Mouse (Mus musculus): ENCODE measurements around the gene Cad. TPM values are rescaled to one million over a fixed set of nuclear protein-coding genes. Genes with fewer than 3 reads are reported as not detected.
A peak's percentile ranks its signal among the peaks of the same experiment; 100 is the strongest.

Cad gene
- polyA plus RNA-seq, 1 experiment from 2014 or later, result 4.2 TPM

DNA sequence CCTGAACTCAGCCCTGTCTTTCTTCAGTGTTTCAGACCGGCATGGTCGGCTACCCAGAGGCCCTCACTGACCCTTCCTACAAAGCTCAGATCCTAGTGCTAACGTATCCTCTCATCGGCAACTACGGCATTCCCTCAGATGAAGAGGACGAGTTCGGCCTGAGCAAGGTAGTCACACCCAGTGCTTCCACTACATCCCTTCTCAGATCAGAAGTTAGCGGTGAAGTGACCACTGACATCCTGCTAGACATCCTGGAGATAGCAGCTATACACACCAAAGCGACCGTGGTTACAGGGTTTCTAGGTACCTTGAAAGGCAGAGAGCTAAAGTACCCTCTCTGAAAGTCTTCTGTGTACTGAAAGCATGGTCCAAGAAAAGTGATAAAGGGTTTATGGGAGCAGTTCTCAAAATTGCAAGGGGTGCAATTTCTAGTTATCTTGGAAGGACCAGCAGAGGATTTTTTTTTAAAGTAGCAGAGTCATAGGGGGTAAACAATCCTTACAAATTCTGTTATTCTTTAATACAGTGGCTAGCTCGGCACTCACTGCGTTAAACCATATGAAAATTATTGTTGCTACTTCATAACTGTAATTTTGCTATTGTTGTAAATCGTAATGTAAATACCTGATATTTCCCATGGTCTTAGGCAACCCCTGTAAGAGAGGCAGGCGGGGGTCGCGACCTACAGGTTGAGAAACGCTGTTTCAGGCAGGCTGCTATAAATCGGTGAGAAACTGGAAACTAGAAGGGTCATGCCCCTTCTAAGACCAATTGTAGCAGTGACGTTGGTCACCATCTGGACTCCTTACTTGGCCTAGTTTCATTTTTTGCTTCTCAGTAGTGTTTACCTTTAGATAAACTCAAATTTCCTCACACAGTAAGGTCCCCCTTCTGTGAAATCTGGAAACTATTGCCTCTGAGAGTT, 898 bp downstream of the Cad start:
- Histone ChIP-seq H3K9me3 (ENCODE audit: low read length) (no peaks in the 10 kb centered on the region), H3K4me3 (ENCODE audit: low read depth, low read length) (peak overlapping the region; percentile 61), H3K4me1 (ENCODE audit: insufficient read depth) (peaks cover 17% of the 10 kb centered on the region), H3K27ac (ENCODE audit: low read depth) (peak overlapping the region; percentile 17), H3K4me2 (ENCODE audit: low read depth, low read length) (peak overlapping the region; percentile 99), H3K27me3 (ENCODE audit: insufficient read depth, low read length) (no peaks in the 10 kb centered on the region), H3K36me3 (replicated peaks; ENCODE audit: insufficient read depth, low read length) (peaks cover 25% of the 10 kb centered on the region), H3K9ac (replicated peaks) (peak overlapping the region; percentile 71)
- 17% methylated on average over 19 of the region's 19 CpGs for WGBS (ENCODE audit: insufficient replicate concordance)
- ATAC-seq (no peak), DNase-seq (no peak)
- TF ChIP-seq EP300 (IDR thresholded peaks at IDR 0.05; ENCODE audit: low read depth), result no peak

GRCm38 (mm10) chr5:31069810-31070209, 15.2 kb downstream of the Cad start:
- no peaks in the 10 kb centered on the region for H3K27me3 ChIP-seq (ENCODE audit: insufficient read depth, low read length)
- DNase-seq (no peak), ATAC-seq (no peak)
- no peaks in the 10 kb centered on the region for H3K9me3 ChIP-seq (ENCODE audit: low read length)
- no peak overlapping the region for H3K9ac ChIP-seq (replicated peaks)
- H3K27ac ChIP-seq (ENCODE audit: low read depth), result no peak overlapping the region
- H3K4me3 ChIP-seq (ENCODE audit: low read depth, low read length), result no peak overlapping the region
- WGBS (ENCODE audit: insufficient replicate concordance), result 94% methylated on average over 3 of the region's 3 CpGs
- no peak overlapping the region for H3K4me2 ChIP-seq (ENCODE audit: low read depth, low read length)
- no peak for TF ChIP-seq EP300 (IDR thresholded peaks at IDR 0.05; ENCODE audit: low read depth)
- no peak for TF ChIP-seq CTCF (IDR thresholded peaks at IDR 0.05; ENCODE audit: low read depth)
- peaks cover 67% of the 10 kb centered on the region for H3K36me3 ChIP-seq (replicated peaks; ENCODE audit: insufficient read depth, low read length)
- no peaks in the 10 kb centered on the region for H3K4me1 ChIP-seq (ENCODE audit: insufficient read depth)

GRCm38 (mm10) chr5:31071059-31071458, 16.5 kb downstream of the Cad start:
- Histone ChIP-seq H3K27me3 (ENCODE audit: insufficient read depth, low read length) (no peaks in the 10 kb centered on the region), H3K4me2 (ENCODE audit: low read depth, low read length) (no peak overlapping the region), H3K4me3 (ENCODE audit: low read depth, low read length) (no peak overlapping the region), H3K9me3 (ENCODE audit: low read length) (no peaks in the 10 kb centered on the region), H3K9ac (replicated peaks) (no peak overlapping the region), H3K4me1 (ENCODE audit: insufficient read depth) (no peaks in the 10 kb centered on the region), H3K27ac (ENCODE audit: low read depth) (no peak overlapping the region), H3K36me3 (replicated peaks; ENCODE audit: insufficient read depth, low read length) (peaks cover 76% of the 10 kb centered on the region)
- TF ChIP-seq EP300 (IDR thresholded peaks at IDR 0.05; ENCODE audit: low read depth), result no peak
- no peak for TF ChIP-seq CTCF (IDR thresholded peaks at IDR 0.05; ENCODE audit: low read depth)
- DNase-seq (no peak), ATAC-seq (no peak)
- WGBS (ENCODE audit: insufficient replicate concordance), result 65% methylated on average over 2 of the region's 2 CpGs

GRCm38 (mm10) chr5:31071821-31072220, 17.2 kb downstream of the Cad start:
- Histone ChIP-seq H3K36me3 (replicated peaks; ENCODE audit: insufficient read depth, low read length) (peaks cover 73% of the 10 kb centered on the region), H3K27me3 (ENCODE audit: insufficient read depth, low read length) (no peaks in the 10 kb centered on the region), H3K4me3 (ENCODE audit: low read depth, low read length) (no peak overlapping the region), H3K27ac (ENCODE audit: low read depth) (no peak overlapping the region), H3K9me3 (ENCODE audit: low read length) (no peaks in the 10 kb centered on the region), H3K4me2 (ENCODE audit: low read depth, low read length) (no peak overlapping the region), H3K9ac (replicated peaks) (no peak overlapping the region), H3K4me1 (ENCODE audit: insufficient read depth) (no peaks in the 10 kb centered on the region)
- WGBS (ENCODE audit: insufficient replicate concordance), result 91% methylated on average over 11 of the region's 11 CpGs
- no peak for ATAC-seq
- no peak for TF ChIP-seq CTCF (IDR thresholded peaks at IDR 0.05; ENCODE audit: low read depth)
- no peak for TF ChIP-seq EP300 (IDR thresholded peaks at IDR 0.05; ENCODE audit: low read depth)
- no peak for DNase-seq

DNA sequence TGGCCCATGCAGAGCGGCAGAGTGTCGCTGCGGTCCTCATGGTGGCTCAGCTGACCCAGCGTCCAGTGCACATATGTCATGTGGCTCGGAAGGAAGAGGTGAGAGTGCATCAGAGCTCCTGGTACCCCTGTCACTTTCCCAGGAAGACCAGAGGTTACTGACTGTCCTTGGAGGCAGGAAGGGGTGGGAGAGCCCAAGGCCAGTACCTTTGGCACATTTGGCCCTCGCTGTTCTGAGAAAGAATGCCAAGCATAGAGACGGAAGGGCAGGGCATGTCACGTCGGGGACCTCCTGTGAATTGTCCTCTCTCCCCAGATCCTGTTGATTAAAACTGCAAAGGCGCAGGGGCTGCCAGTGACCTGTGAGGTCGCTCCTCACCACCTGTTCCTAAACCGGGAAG, 18.6 kb downstream of the Cad start:
- WGBS (ENCODE audit: insufficient replicate concordance), result 89% methylated on average over 12 of the region's 12 CpGs
- DNase-seq (no peak), ATAC-seq (no peak)
- TF ChIP-seq EP300 (IDR thresholded peaks at IDR 0.05; ENCODE audit: low read depth) (no peak), CTCF (IDR thresholded peaks at IDR 0.05; ENCODE audit: low read depth) (no peak)
- H3K9me3 ChIP-seq (ENCODE audit: low read length), result no peaks in the 10 kb centered on the region
- no peak overlapping the region for H3K4me2 ChIP-seq (ENCODE audit: low read depth, low read length)
- no peak overlapping the region for H3K9ac ChIP-seq (replicated peaks)
- no peak overlapping the region for H3K27ac ChIP-seq (ENCODE audit: low read depth)
- no peaks in the 10 kb centered on the region for H3K27me3 ChIP-seq (ENCODE audit: insufficient read depth, low read length)
- H3K4me1 ChIP-seq (ENCODE audit: insufficient read depth), result no peaks in the 10 kb centered on the region
- peaks cover 67% of the 10 kb centered on the region for H3K36me3 ChIP-seq (replicated peaks; ENCODE audit: insufficient read depth, low read length)
- no peak overlapping the region for H3K4me3 ChIP-seq (ENCODE audit: low read depth, low read length)

DNA sequence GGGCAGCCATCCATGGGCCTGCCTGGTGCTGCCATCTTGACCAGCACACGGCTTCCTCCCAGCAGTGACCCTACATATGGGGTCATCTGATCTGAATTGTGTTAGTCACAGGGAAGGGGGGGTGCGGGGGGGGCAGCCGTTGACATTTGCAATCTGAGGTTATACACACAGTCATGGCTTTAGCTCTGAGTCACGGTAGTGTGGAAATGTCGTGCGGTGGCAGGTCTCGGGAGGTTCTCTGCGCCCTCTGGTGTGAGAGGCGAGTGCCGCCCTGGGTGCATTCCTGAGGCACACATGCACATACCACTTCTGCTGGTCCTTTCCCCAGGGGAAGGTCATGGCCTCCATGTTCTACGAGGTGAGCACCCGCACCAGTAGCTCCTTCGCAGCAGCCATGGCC, 21.8 kb downstream of the Cad start:
- ATAC-seq, result no peak

More for the DNA sequence above, 21.8 kb downstream of the Cad start:
- no peaks in the 10 kb centered on the region for H3K4me1 ChIP-seq (ENCODE audit: insufficient read depth)
- 85% methylated on average over 13 of the region's 13 CpGs for WGBS (ENCODE audit: insufficient replicate concordance)
- no peak overlapping the region for H3K4me2 ChIP-seq (ENCODE audit: low read depth, low read length)
- H3K27me3 ChIP-seq (ENCODE audit: insufficient read depth, low read length), result no peaks in the 10 kb centered on the region
- H3K36me3 ChIP-seq (replicated peaks; ENCODE audit: insufficient read depth, low read length), result peaks cover 43% of the 10 kb centered on the region
- H3K9ac ChIP-seq (replicated peaks), result no peak overlapping the region
- H3K9me3 ChIP-seq (ENCODE audit: low read length), result no peaks in the 10 kb centered on the region
- no peak for DNase-seq
- no peak overlapping the region for H3K4me3 ChIP-seq (ENCODE audit: low read depth, low read length)
- H3K27ac ChIP-seq (ENCODE audit: low read depth), result no peak overlapping the region
- TF ChIP-seq EP300 (IDR thresholded peaks at IDR 0.05; ENCODE audit: low read depth) (no peak), CTCF (IDR thresholded peaks at IDR 0.05; ENCODE audit: low read depth) (no peak)

Measured in liver, postnatal 0 days (tissue).